Comparison of ENCODE assay signal across 8 mouse cellular contexts in the genomic region with DNA sequence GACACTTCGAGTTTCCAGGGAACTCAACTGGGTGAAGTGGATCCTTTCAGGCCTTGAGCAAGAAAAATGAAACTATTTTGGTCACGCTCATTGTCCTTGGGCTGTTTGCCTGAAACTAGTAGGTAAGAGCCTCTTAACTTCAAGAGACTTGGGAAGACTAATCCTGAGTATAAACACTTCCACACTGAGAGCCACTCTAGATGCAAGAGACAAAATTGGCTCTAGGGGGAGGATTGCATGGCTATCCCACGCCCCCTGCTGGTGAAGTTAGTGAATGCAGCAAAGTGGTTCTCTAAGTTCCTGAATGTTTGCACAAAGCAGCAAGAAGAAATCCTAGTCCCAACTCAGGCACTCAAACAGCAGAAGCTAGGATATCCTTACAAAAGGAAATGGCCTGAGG. TPM values are rescaled to one million over a fixed set of nuclear protein-coding genes. Genes with fewer than 3 reads are reported as not detected.
DNase-seq lines count a peak whose midpoint lies in the region; ATAC-seq and TF ChIP-seq lines count a peak whose summit lies in the region.

No protein-coding gene starts in this region.

- peak; percentile 83 for TF ChIP-seq CTCF in gastrocnemius, adult 2 months (IDR thresholded peaks at IDR 0.05)
- peak; percentile 23; the same call in 1 of the 2 replicates for TF ChIP-seq CTCF in testis, adult 2 months (IDR thresholded peaks at IDR 0.05; ENCODE audit: control insufficient read depth, insufficient read depth, insufficient replicate concordance, low read depth, low read length)

- no peaks in the 10 kb centered on the region for H3K36me3 ChIP-seq in testis, adult 2 months (ENCODE audit: control insufficient read depth, insufficient read depth, low read length)

- no peaks in the 10 kb centered on the region for H3K4me1 ChIP-seq in testis, adult 2 months (ENCODE audit: control insufficient read depth, insufficient read depth, low read length)

- intact Hi-C loops in gastrocnemius, adult 2 months (cut with DNase I), result loop anchor here (5.0 kb wide), 2 partner anchors 35 to 110 kb away; no protein-coding TSS in a partner anchor
- intact Hi-C loops in left cerebral cortex, postnatal 36 days (cut with DNase I), result loop anchor here (10.0 kb wide), 1 partner anchor 547 kb away; no protein-coding TSS in a partner anchor

- no peak for TF ChIP-seq POLR2A in testis, adult 2 months (IDR thresholded peaks at IDR 0.05; ENCODE audit: control insufficient read depth, low read depth, low read length)

- ATAC-seq in inflammation-experienced regulatory T-cells, adult 6 months, result peak; percentile 52

- DNase-seq in ovary, postnatal 10 days (ENCODE audit: low spot score), result peak; percentile 27
- no peak for DNase-seq in ovary, adult 18-20 months (ENCODE audit: low spot score)
- peak; percentile 72 to 78 for DNase-seq in cerebellum, postnatal 36 days
- DNase-seq in gastrocnemius, adult 2 months, result peak; percentile 69
- DNase-seq in left cerebral cortex, postnatal 36 days (ENCODE audit: low spot score in 2 of 2), result peak; percentile 61 to 73
- peak; percentile 76 for DNase-seq in naive thymus-derived CD4-positive, alpha-beta T cell, adult 2 months (ENCODE audit: low read depth)

- H3K27me3 ChIP-seq in testis, adult 2 months (ENCODE audit: control insufficient read depth, insufficient read depth, low read length), result no peaks in the 10 kb centered on the region

- H3K4me3 ChIP-seq in gastrocnemius, adult 2 months, result no peak overlapping the region
- no peak overlapping the region for H3K4me3 ChIP-seq in testis, adult 2 months (ENCODE audit: control insufficient read depth, low read depth, low read length)

- H3K27ac ChIP-seq in gastrocnemius, adult 2 months, result no peak overlapping the region
- no peak overlapping the region for H3K27ac ChIP-seq in testis, adult 2 months (ENCODE audit: control insufficient read depth, insufficient read depth, low read depth, low read length)

RNA-seq across cellular contexts. Expression of a gene that starts 13.1 kb away (rescaled TPM):
- total RNA-seq in gastrocnemius, adult 2 months (2021), result under 1 TPM in 1 of 2 experiments, not detected in 1; 0.20 TPM
- polyA plus RNA-seq in inflammation-experienced regulatory T-cells, adult 6 months (2017; shearing (Covaris generic)), result 1 to 10 TPM in 1 of 3 experiments, under 1 TPM in 2; 0.52 to 1.6 (median 0.68) TPM
- total RNA-seq in left cerebral cortex, postnatal 36 days (2021), result 10 to 100 TPM; 38.6 to 41.3 TPM
- polyA plus RNA-seq in testis, adult 2 months (2012; rRNA removed), result 0.41 and 0.78 TPM in 2 replicates

RNA-seq across cellular contexts. Expression of a gene that starts 18.8 kb away (rescaled TPM):
- 10 to 100 TPM; 37.3 to 50.0 TPM for total RNA-seq in gastrocnemius, adult 2 months (2021)
- 10 to 100 TPM; 28.1 to 40.4 (median 33.4) TPM for polyA plus RNA-seq in inflammation-experienced regulatory T-cells, adult 6 months (2017; shearing (Covaris generic))
- total RNA-seq in left cerebral cortex, postnatal 36 days (2021), result 10 to 100 TPM; 27.9 to 32.0 TPM
- polyA plus RNA-seq in testis, adult 2 months (2012; rRNA removed), result 4.6 and 5.6 TPM in 2 replicates

Comparison
In these comparisons a context has a peak if more than half of its experiments do, and no peak if none do; other contexts are left out.
1. RNA of a gene that starts 13.1 kb away (total RNA-seq): 38.6 to 41.3 TPM in left cerebral cortex, postnatal 36 days; 0.20 TPM in gastrocnemius, adult 2 months; every median in the first group is over 10 times any median in the second.